Mouse (Mus musculus) E14TG2a.4 (cell line): Measurements from ENCODE around the gene Pax1.

Experiments
- CTCF ChIP-seq: conservative IDR thresholded peaks from 2 replicates; pipeline ENCODE4 v1.5.1; 2014; ENCODE audit warnings: low read length
- NANOG ChIP-seq: IDR thresholded peaks from 2 replicates; pipeline ENCODE4 v1.6.1; 2014; ENCODE audit warnings: borderline replicate concordance, low read length, mixed read lengths
- POU5F1 ChIP-seq: IDR thresholded peaks from 2 replicates; pipeline ENCODE4 v1.6.1; 2014; ENCODE audit warnings: low read length, borderline replicate concordance

- TF ChIP-seq POU5F1 = no peak
- peak; percentile 38 for TF ChIP-seq CTCF
- no peak for TF ChIP-seq NANOG
These were observed 591 bp downstream of the Pax1 start for GRCm38 (mm10) chr2:147362316-147362715.
